Mouse (Mus musculus): ENCODE results near the gene Gm8122.
"Not testable (repeated sequence)": the region's sequence is repeated elsewhere in the genome, so short reads cannot be mapped to it uniquely, and the experiment has no call there.

The Gm8122 gene

DNA sequence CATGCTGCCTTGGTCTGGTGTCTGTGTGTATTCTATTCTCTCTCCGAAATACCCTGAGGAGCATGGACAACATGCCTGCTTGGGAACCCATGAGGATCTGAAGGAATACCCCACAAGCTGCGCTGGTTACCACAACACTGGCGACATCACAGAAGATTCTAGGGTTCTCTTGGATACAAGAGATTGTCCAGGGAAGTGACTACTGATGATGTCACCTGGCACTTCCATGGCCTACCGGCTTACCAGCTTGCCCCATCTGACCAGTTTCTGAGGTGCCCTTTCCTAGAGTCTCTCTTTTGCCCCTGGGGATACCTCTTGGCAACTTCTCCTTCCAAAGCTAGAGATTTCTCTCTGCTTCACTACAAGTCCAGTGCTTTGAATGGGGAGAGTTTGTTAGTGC, at the start of gene Gm8122:
Gene Gm8122 (minus strand): TSS at position 101 of the 400 bp plus-strand sequence.
- DNase-seq (ENCODE audit: low read depth, low spot score): not testable (repeated sequence)

DNA sequence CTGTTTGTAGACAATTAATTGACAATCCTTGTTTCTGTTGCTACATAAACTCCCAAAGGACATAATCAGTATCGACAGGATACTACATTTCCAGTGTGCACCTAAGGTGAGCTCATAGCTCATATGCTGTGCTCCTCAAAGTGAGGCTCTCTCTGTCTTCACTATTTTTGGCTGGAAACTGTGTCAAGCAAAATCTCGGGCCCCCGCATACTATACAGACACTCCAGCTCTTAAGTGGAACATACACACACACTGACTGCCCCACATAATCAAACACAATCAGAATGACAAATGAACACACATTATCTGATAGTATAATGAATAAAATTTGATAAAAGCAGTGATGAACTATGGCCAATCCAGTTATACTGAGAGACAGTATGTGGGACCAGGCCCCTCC, 43.6 kb upstream of the Gm8122 start:
- not testable (repeated sequence) for DNase-seq (ENCODE audit: low read depth, low spot score)

DNA sequence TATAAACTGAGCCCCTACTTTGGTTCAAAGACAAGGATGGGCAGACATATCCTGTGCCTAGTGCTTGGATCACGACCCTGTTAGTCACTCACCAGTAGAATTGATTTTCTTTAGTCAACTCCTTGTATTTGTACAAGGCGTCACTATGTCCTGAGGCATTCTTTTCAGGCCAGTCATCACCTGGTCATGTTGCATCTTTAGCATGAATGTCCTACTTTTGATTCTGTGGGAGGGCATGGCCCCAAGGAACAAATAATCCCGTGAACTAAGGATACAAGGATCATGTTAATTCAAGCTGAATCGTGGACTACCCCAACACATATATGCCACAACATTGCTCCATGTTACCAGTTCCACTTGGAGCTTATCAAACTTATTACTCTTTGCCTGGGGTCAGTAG, 43.0 kb upstream of the Gm8122 start:
- not testable (repeated sequence) for DNase-seq (ENCODE audit: low read depth, low spot score)

DNA sequence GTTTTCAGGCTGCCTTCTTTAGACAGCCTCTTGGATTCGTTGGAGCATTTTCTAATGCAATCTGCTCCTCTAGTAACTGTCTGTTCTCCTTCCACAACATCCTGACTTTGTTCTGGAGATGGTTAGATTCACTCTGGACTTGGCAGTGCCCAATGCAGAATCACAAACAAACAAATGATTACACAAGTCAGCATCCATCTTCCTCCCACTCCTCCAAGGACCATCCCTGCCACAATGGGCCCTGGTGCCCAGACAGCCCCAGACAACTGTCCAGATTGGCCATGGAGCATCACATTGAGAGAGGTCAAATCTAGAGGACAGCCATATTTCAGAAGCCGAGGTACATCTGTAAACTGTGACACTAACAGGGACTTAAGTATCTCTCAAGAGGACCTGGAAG, 42.4 kb upstream of the Gm8122 start:
- DNase-seq (ENCODE audit: low read depth, low spot score): not testable (repeated sequence)

DNA sequence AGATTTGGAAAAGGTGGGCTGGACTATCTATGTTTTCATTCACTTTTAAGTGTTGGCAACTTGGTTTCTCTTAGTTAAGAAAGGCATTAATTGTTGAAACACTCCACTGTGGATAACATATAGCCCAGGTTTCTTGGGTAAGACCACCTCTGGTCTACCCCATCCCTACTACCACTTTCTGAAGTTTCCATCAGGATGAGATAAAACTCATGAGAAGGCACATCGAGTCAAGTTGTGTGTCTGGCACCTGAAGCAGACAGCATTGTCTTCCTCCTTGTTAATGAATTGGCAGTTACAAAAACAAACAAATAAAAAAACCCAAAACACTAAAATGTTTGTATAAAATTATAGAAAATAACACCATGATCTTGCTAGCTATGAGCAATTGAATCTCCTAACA, 40.6 kb upstream of the Gm8122 start:
- DNase-seq (ENCODE audit: low read depth, low spot score): not testable (repeated sequence)

DNA sequence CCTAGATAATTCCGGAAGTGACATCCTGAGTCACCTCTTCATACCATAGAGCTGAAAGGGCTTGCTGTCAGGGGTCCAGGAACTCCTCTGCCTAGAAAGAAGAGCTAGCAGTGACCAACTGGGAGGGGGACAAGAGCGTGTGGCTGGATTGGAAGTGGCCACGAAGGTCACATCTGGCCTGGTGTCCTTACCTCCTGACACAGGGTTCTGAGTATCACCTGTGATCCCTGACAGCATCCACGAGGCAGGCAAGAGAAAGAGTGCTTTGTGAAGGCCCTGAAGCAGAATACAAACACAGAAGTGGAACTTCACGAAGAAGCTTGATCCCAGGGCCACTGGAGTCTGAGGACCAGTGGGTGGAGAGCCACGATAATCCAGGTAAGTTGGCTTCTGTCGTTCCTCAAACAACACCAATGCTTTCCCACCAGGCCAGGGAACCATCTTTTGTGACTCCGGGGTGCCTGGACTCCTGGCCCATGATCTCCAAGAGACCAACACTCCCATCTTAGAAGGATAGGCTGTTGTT, 39.9 kb upstream of the Gm8122 start, which contains the start of gene Gm9732:
Gene Gm9732 (plus strand): TSS at position 51 of the 526 bp plus-strand sequence.
- not testable (repeated sequence) for DNase-seq (ENCODE audit: low read depth, low spot score)

DNA sequence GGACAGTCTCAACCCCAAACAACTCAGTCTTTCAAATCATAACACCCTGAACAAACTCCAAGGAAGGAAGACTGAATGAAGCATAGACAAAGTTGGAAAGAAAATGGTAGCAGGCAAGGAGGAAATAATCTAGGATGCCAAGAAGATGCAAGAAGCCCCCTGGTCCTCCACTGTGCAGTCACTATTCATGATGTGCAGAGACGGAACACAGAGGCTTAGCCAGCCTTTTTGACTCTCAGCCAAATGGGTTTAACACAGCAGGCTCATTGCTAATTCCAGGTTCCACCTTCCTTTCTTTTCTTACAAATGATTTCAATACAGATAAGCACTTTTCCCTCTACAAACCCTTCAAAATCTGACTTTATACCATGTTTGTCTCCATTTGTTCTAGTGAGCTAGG, 38.1 kb upstream of the Gm8122 start:
- DNase-seq (ENCODE audit: low read depth, low spot score): not testable (repeated sequence)

DNA sequence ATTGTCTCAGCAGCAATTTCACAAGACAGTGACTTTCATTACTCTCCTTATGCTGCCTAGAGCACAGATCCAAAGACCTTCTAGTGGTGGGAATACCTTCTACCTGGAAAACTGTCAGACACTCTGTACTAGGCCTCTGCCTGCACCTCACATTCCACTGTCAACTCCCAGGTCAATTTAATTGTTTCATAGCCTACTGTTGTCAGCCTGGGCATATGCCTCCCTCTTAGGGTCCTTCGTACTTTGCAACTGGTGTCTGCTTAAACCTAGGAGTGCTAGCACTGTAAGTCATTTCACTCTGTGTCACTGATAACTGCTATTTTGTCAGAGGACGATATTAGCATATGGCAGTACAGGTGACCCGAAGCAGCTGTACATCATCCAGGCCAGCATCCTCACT, 34.1 kb upstream of the Gm8122 start:
- not testable (repeated sequence) for DNase-seq (ENCODE audit: low read depth, low spot score)

DNA sequence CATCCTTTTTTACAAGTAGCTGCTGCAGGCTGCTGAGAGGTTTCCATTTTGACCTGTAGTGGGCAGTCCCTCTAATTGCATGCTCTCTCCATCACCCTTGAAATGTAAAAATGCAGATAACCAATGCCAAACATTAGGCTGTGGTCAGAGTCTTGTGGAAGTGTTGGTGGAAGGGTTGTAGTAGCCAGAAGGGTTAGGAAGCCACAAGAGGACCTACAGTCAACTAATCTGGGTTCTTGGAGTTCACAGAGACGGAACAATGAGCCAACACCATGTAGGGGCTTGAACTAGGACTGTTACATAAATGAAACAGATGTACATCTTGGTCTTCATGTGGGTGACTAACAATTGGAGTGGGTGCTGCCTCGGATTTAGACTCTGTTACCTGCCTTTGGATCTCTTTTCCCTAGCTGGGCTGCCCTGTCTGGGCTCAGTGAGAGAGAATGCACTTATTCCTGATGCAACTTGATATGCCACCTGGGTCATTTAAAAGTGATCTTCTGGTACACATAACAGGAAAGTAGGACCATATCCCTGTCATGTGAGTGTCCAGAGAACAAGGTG, 33.5 kb upstream of the Gm8122 start:
- DNase-seq (ENCODE audit: low read depth, low spot score): not testable (repeated sequence)

DNA sequence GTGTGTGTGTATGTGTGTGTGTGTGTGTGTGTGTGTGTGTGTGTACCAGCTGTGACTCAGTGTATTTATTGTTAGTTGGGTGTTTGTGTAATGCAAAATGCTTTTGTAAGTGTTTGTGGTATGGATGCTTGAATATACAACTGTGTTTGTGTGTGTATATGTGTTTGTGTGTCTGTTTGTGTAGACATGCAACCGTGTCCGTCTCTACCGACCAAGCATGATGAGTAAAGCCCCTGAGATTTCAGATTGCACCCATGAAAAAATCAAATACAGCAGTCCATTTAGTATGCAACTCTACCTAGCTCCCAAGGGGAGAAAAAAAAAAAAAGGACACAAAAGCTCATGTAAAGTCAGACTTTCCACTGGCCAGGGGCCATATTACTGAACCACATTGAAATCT, 28.3 kb upstream of the Gm8122 start:
- not testable (repeated sequence) for DNase-seq (ENCODE audit: low read depth, low spot score)

DNA sequence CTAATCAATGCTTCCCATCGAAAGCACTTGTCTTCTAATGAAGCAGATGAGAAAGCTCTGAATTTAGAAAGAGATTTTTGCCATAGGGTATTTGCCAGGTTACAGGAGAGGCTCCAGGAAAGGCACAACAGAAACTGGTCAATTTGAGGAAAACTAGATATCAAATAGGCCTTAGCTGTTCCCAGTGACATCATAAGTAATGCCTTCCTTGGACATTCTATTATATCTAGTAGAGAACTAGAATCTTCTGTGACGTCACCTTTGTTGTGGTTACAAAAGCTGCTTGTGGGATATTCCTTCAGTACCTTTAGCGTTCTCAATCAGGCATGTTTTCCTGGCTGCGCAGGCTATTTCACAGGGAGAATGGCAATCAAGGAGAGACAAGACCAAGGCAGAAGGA, 23.2 kb upstream of the Gm8122 start, which contains the start of gene Gm8126:
Gene Gm8126 (plus strand): TSS at position 301 of the 400 bp plus-strand sequence.
- DNase-seq (ENCODE audit: low read depth, low spot score): not testable (repeated sequence)

DNA sequence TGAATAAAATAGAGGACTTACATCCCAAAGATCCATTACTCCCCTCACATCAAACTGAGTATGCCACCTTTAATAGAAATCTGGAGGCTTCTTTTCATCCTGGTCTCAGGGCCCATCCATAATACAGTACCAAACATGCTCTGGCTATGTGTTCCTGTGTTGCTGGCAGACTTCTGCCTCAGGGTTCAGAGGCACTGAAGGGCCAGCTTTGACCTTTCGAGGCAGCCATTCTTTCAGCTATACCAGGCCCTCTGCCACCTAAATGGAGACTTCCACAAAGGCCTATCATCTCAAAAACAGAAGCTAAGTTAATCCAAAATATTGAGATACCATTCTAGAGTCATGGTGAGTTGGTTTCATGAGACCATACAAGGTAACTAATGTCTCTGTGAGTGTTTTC, 21.4 kb upstream of the Gm8122 start:
- not testable (repeated sequence) for DNase-seq (ENCODE audit: low read depth, low spot score)

DNA sequence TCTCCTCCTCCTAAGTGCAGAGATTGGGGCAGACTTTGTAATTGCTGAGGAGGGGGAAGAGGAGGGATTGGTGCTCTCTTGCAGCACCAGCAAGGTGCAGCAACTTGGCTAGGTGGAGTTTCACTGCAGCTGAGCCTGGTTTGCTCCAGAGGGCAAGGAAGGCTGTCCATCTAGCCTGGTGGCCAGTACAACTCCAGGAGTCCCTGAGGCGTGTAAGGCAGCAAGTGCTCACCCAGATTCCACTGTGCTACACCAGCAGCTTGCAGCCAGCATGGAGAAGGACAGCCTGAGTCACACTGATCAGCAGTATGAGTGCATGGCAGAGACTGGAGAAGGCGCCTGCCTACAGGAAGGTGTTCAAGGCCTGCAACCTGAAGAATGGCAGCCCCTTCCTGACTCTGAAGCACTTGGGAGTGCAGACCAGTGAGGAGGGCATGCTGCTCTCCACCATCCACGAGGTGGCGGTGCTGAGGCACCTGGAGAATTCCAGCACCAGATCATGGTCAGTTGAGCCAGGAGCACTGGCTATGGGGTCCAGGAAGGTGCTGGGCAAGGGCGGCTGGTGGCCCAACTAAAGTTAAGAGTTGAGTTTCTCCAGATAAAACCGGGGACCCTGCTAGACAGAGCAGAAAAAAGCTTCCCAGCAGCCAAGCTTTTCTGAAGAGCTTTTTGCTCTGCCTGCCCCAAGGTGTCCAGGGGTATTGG, 15.6 kb upstream of the Gm8122 start:
- not testable (repeated sequence) for DNase-seq (ENCODE audit: low read depth, low spot score)

DNA sequence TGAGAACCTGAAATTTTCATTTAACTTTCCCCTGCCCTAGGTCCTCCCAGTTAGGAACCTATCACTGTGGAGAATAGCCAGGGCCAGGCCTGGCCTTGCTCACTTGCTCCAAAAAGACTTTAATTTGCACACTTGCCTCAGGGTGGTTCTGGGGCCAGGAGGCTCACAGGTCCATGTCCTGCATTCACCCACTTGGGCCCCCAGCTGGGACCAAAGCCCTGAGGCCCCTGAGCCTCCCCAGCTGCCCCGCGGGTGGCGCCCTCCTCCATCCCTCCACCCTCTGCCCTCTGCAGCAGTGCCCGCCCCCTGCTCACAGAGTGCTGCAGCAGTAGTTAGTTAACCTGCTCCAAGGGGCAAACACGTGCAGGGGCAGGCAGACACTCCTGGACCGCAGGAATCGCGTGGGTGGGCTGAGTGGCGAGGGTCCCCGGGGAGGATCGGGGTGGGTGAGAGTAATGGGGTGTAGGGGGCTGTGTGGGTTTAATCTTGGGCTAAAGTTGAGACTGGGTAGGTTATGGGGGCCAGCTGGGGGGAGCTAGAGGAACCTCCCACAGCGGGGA, 14.6 kb upstream of the Gm8122 start:
- DNase-seq (ENCODE audit: low read depth, low spot score): not testable (repeated sequence)

DNA sequence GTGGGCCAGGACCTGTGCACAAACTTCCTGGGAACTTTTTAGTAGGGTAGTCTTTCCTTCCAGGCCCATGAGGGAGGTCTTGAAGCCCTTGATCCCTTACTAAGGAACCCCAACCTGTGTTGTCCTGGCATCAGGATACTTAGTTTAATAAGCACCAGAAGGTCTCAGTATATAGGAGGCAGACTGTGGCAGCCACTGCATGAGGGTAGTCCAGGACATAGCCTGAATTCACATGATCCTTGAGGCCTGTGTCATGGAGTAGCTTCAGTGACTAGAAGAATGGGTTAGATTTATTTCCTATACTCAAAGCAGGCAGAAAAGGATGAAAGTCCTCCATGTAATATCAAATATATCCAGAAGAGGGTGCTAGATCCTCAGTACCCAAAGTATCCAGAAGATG, 2.7 kb upstream of the Gm8122 start:
- not testable (repeated sequence) for DNase-seq (ENCODE audit: low read depth, low spot score)
